9 mouse cellular contexts compared by ENCODE assay signal in genomic region chr4:136466226-136466625, GRCm38 (mm10). TPM values are rescaled to one million over a fixed set of nuclear protein-coding genes. Genes with fewer than 3 reads are reported as not detected.
DNase-seq lines count a peak whose midpoint lies in the region; ATAC-seq and TF ChIP-seq lines count a peak whose summit lies in the region.
"Had no signal": no experiment of that assay in that cellular context is flagged by ENCODE, and none has a peak within 500 bp of the region (broad histone marks: within the 10 kb centered on the region; RNA-seq: fewer than 3 reads in every experiment).

No protein-coding gene starts in this region.

- no peak for DNase-seq in left cerebral cortex, adult 2 months (ENCODE audit: extremely low spot score in 1 of 2, low spot score in 2 of 2)
- DNase-seq in left cerebral cortex, adult 8-10 months (ENCODE audit: low spot score in 2 of 2), result no peak
- peak; percentile 84 to 87 for DNase-seq in cerebellum, postnatal 10 days
- no peak for DNase-seq in left cerebral cortex, postnatal 25 days (ENCODE audit: low spot score in 2 of 2)

- no peaks in the 10 kb centered on the region for H3K27me3 ChIP-seq in heart, embryonic 15.5 days
- peaks cover 27% of the 10 kb centered on the region for H3K27me3 ChIP-seq in limb, embryonic 13.5 days

- no peak overlapping the region for H3K4me2 ChIP-seq in heart, embryonic 15.5 days
- peak overlapping the region; percentile 19; the same call in 1 of the 2 replicates for H3K4me2 ChIP-seq in limb, embryonic 13.5 days (replicated peaks)

- no peak overlapping the region for H3K4me3 ChIP-seq in left cerebral cortex, adult 2 months
- no peak overlapping the region for H3K4me3 ChIP-seq in heart, embryonic 15.5 days
- H3K4me3 ChIP-seq in limb, embryonic 13.5 days, result no peak overlapping the region

- peaks cover 28% of the 10 kb centered on the region for H3K4me1 ChIP-seq in heart, embryonic 15.5 days (replicated peaks)
- peaks cover 57% of the 10 kb centered on the region for H3K4me1 ChIP-seq in limb, embryonic 13.5 days

- H3K36me3 ChIP-seq in heart, embryonic 15.5 days, result no peaks in the 10 kb centered on the region
- H3K36me3 ChIP-seq in limb, embryonic 13.5 days, result no peaks in the 10 kb centered on the region

- ATAC-seq in heart, embryonic 15.5 days (replicated peaks; ENCODE audit: insufficient number of reproducible peaks, insufficient read depth, low FRiP score, low read depth), result no peak
- ATAC-seq in limb, embryonic 13.5 days (ENCODE audit: low FRiP score, low read depth), result no peak
- no peak for ATAC-seq in CD4-positive, CD25-positive, alpha-beta regulatory T cell, adult 4 months
- no peak for ATAC-seq in frontal cortex, adult (ENCODE audit: low TSS enrichment)

- intact Hi-C loops in left cerebral cortex, adult 2 months (cut with DNase I), result no loop called here
- intact Hi-C loops in left cerebral cortex, postnatal 25 days (cut with DNase I), result no loop called here

- peak overlapping the region; percentile 37 for H3K27ac ChIP-seq in left cerebral cortex, adult 2 months
- peak overlapping the region; percentile 51 for H3K27ac ChIP-seq in heart, embryonic 15.5 days
- H3K27ac ChIP-seq in limb, embryonic 13.5 days, result peak overlapping the region; percentile 40; the same call in 1 of the 2 replicates

- 15% methylated on average over 4 of the region's 4 CpGs for WGBS in heart, embryonic 15.5 days
- WGBS in limb, embryonic 13.5 days, result 24% methylated on average over 4 of the region's 4 CpGs

- 0 out of 2 replicates have a peak overlapping the region, but pooled peaks have one; percentile 22 for H3K9ac ChIP-seq in heart, embryonic 15.5 days
- H3K9ac ChIP-seq in limb, embryonic 13.5 days, result no peak overlapping the region; the same call in 1 of the 2 replicates

- no peaks in the 10 kb centered on the region for H3K9me3 ChIP-seq in heart, embryonic 15.5 days (replicated peaks)
- H3K9me3 ChIP-seq in limb, embryonic 13.5 days, result no peaks in the 10 kb centered on the region

- TF ChIP-seq CTCF in left cerebral cortex, adult 2 months (IDR thresholded peaks at IDR 0.05), result no peak

RNA-seq across cellular contexts. Expression of gene Luzp1, which starts 3.3 kb away (rescaled TPM):
- 10 to 100 TPM; 82.0 to 88.2 TPM for total RNA-seq in left cerebral cortex, adult 2 months (2021)
- 10 to 100 TPM; 64.7 to 98.2 (median 71.4) TPM for total RNA-seq in left cerebral cortex, adult 8-10 months (2022)
- 99.5 and 104 TPM in 2 replicates for polyA plus RNA-seq in heart, embryonic 15.5 days (2015; fragmentation: Nextera tagmentation; extraction: Ambion mirVana)
- 155 TPM in 2 replicates for polyA plus RNA-seq in limb, embryonic 13.5 days (2015; fragmentation: Nextera tagmentation; extraction: Ambion mirVana)
- polyA plus RNA-seq in CD4-positive, CD25-positive, alpha-beta regulatory T cell, adult 4 months (2017; shearing (Covaris generic)), result 1 to 10 TPM; 5.8 to 7.2 TPM
- total RNA-seq in left cerebral cortex, postnatal 25 days (2021), result 10 to 100 TPM; 80.2 to 85.7 TPM

RNA-seq across cellular contexts. Expression of gene 6030445D17Rik, which starts 4.2 kb away (rescaled TPM):
- under 1 TPM; 0.32 to 0.51 TPM for total RNA-seq in left cerebral cortex, adult 2 months (2021)
- total RNA-seq in left cerebral cortex, adult 8-10 months (2022), result under 1 TPM; 0.41 to 0.70 (median 0.64) TPM
- polyA plus RNA-seq in heart, embryonic 15.5 days (2015; fragmentation: Nextera tagmentation; extraction: Ambion mirVana), result 0.25 and 0.38 TPM in 2 replicates
- polyA plus RNA-seq in limb, embryonic 13.5 days (2015; fragmentation: Nextera tagmentation; extraction: Ambion mirVana), result 0.10 and 0.29 TPM in 2 replicates
- not detected for polyA plus RNA-seq in CD4-positive, CD25-positive, alpha-beta regulatory T cell, adult 4 months (2017; shearing (Covaris generic))
- under 1 TPM; 0.34 to 0.43 TPM for total RNA-seq in left cerebral cortex, postnatal 25 days (2021)

RNA-seq across cellular contexts. Expression of gene Htr1d, which starts 42.9 kb away (rescaled TPM):
- 1 to 10 TPM; 5.7 to 6.0 TPM for total RNA-seq in left cerebral cortex, adult 2 months (2021)
- 10 to 100 TPM in 1 of 4 experiments, 1 to 10 TPM in 3; 6.4 to 10.4 (median 8.2) TPM for total RNA-seq in left cerebral cortex, adult 8-10 months (2022)
- 0.18 and 0.37 TPM in 2 replicates for polyA plus RNA-seq in heart, embryonic 15.5 days (2015; fragmentation: Nextera tagmentation; extraction: Ambion mirVana)
- 0.55 and 0.89 TPM in 2 replicates for polyA plus RNA-seq in limb, embryonic 13.5 days (2015; fragmentation: Nextera tagmentation; extraction: Ambion mirVana)
- polyA plus RNA-seq in CD4-positive, CD25-positive, alpha-beta regulatory T cell, adult 4 months (2017; shearing (Covaris generic)), result not detected
- 1 to 10 TPM; 3.8 to 7.4 TPM for total RNA-seq in left cerebral cortex, postnatal 25 days (2021)
- polyA plus RNA-seq: liver, embryonic 16.5 days had no signal

Comparison
In these comparisons a context has a peak if more than half of its experiments do, and no peak if none do; other contexts are left out.
1. DNase-seq: peak in cerebellum, postnatal 10 days (2 of 2); none in left cerebral cortex, adult 2 months (0 of 2), left cerebral cortex, adult 8-10 months (0 of 2) and left cerebral cortex, postnatal 25 days (0 of 2).
2. Peak in every context shown above with its lines, with median percentiles within 50 percentile points of each other: H3K27ac ChIP-seq.